Mouse (Mus musculus) brain, adult 10 weeks (tissue): Measurements from ENCODE around the gene Cabp5. TPM values are rescaled to one million over a fixed set of nuclear protein-coding genes. Genes with fewer than 3 reads are reported as not detected.

Experiments used
- polyA plus RNA-seq: library from polyadenylated mRNA; stranded (reverse); fragments of 350-450 nt; fragmentation: Illumina TruSeq; extraction: RNeasy Lipid Tissue Mini Kit (QIAGEN cat#74804); gene quantifications from one replicate; pipeline ENCODE4 v1.2.3, GENCODE M21; 2015; ENCODE audit warnings: low read depth, low replicate concordance

Gene Cabp5
- not detected for polyA plus RNA-seq

GRCm38 (mm10) chr7:13397832-13398231 is at the start of gene Cabp5:
TSS of gene Cabp5 (plus strand) at chr7:13398132.

GRCm38 (mm10) chr7:13450541-13450940 is 52.6 kb downstream of the Cabp5 start, which contains the start of gene Bsph1:
TSS of gene Bsph1 (plus strand) at chr7:13450841.

Other genes starting within 250 kb of the Cabp5 start
- not detected for gene Vmn1r88, start 238.6 kb upstream of the Cabp5 start, polyA plus RNA-seq
- not detected for gene Vmn1r89, start 185.1 kb upstream of the Cabp5 start, polyA plus RNA-seq
- gene Lig1, start 120.8 kb upstream of the Cabp5 start, polyA plus RNA-seq = 9.6 TPM
- gene Zswim9, start 119.4 kb upstream of the Cabp5 start, polyA plus RNA-seq = 10.1 TPM
- gene Pla2g4c, start 73.5 kb upstream of the Cabp5 start, polyA plus RNA-seq = 0.40 TPM
- not detected for gene Bsph1, start 52.7 kb downstream of the Cabp5 start, polyA plus RNA-seq
- not detected for gene Bsph2, start 172.9 kb downstream of the Cabp5 start, polyA plus RNA-seq
- gene Sult2a5, start 225.8 kb downstream of the Cabp5 start, polyA plus RNA-seq = not detected